Mouse (Mus musculus) testis, adult 2 months (tissue): ENCODE measurements around the gene Mmp19.

Experiments
- CTCF ChIP-seq: fragments of 200-500 bp; IDR thresholded peaks from 2 replicates; pipeline ENCODE4 v1.5.1; 2012; ENCODE audit warnings: low read depth, mild to moderate bottlenecking, inconsistent platforms, low read length, moderate library complexity; ENCODE audit not compliant: control insufficient read depth, insufficient read depth, insufficient replicate concordance
- POLR2A ChIP-seq: fragments of 200-500 bp; IDR thresholded peaks from 2 replicates; pipeline ENCODE4 v1.6.1; 2012; ENCODE audit warnings: low read depth, mild to moderate bottlenecking, inconsistent platforms, low read length, moderate library complexity; ENCODE audit not compliant: control insufficient read depth

GRCm38 (mm10) chr10:128742616-128743015 is 48.1 kb upstream of the Mmp19 start:
- TF ChIP-seq CTCF = no peak
- no peak for TF ChIP-seq POLR2A
